Mouse (Mus musculus) limb, embryonic 12.5 days (tissue): ENCODE results near the gene G530012D18Rik. TPM values are rescaled to one million over a fixed set of nuclear protein-coding genes. Genes with fewer than 3 reads are reported as not detected.
"Not testable (repeated sequence)": the region's sequence is repeated elsewhere in the genome, so short reads cannot be mapped to it uniquely, and the experiment has no call there.

Experiments
- ATAC-seq: fragments of 200-750 bp; cut with Nextera tagmentation; 2 replicates; pipeline ENCODE4 v1.8.0; 2017; ENCODE audit warnings: low read depth, moderate TSS enrichment; ENCODE audit not compliant: insufficient number of reproducible peaks, insufficient read depth, low FRiP score, low TSS enrichment
- H3K27ac ChIP-seq: fragments of 300-500 bp; sonication (generic); 2 replicates; pipeline ENCODE4 v1.5.1; 2016; ENCODE audit warnings: mild to moderate bottlenecking, moderate library complexity
- H3K27me3 ChIP-seq: fragments of 300-500 bp; sonication (generic); 2 replicates; pipeline ENCODE4 v1.6.1; 2016; ENCODE audit warnings: mild to moderate bottlenecking, moderate library complexity
- H3K36me3 ChIP-seq: fragments of 300-500 bp; sonication (generic); 2 replicates; pipeline ENCODE4 v1.6.1; 2016; ENCODE audit warnings: mild to moderate bottlenecking, moderate library complexity
- H3K4me1 ChIP-seq: fragments of 300-500 bp; sonication (generic); replicated peaks from 2 replicates; pipeline ENCODE4 v1.6.1; 2016
- H3K4me2 ChIP-seq: fragments of 300-500 bp; sonication (generic); 2 replicates; pipeline ENCODE4 v1.6.1; 2016; ENCODE audit warnings: mild to moderate bottlenecking, moderate library complexity
- H3K4me3 ChIP-seq: fragments of 300-500 bp; sonication (generic); replicated peaks from 2 replicates; pipeline ENCODE4 v1.5.1; 2016; ENCODE audit warnings: mild to moderate bottlenecking
- H3K9ac ChIP-seq: fragments of 300-500 bp; sonication (generic); replicated peaks from 2 replicates; pipeline ENCODE4 v1.6.1; 2016; ENCODE audit warnings: mild to moderate bottlenecking, moderate library complexity
- H3K9me3 ChIP-seq: fragments of 300-500 bp; sonication (generic); 2 replicates; pipeline ENCODE4 v1.6.1; 2016; ENCODE audit warnings: mild to moderate bottlenecking, moderate library complexity
- WGBS: fragments of 180-500 bp; shearing (Covaris S2); methylation state at CpG from one replicate; pipeline ENCODE4 v1.1.7; 2016; 5-methylcytosine and 5-hydroxymethylcytosine counted together
- polyA plus RNA-seq: library from polyadenylated mRNA; unstranded; fragments of >200 nt; fragmentation: Nextera tagmentation; extraction: Ambion mirVana; gene quantifications from 2 replicates; pipeline ENCODE4 v1.2.1, GENCODE M21; 2016

Gene G530012D18Rik
- polyA plus RNA-seq, 1 experiment from 2014 or later, result not detected

- H3K27ac ChIP-seq, H3K36me3 ChIP-seq, H3K4me3 ChIP-seq, H3K27me3 ChIP-seq, H3K9ac ChIP-seq, H3K4me2 ChIP-seq, H3K4me1 ChIP-seq, ATAC-seq, H3K9me3 ChIP-seq: not testable (repeated sequence)
- WGBS, result 26% methylated on average over 5 of the region's 5 CpGs
Observed at GRCm38 (mm10) chr1:85581518-85581917, 6.0 kb downstream of the G530012D18Rik start.

- H3K27ac ChIP-seq, H3K9ac ChIP-seq, H3K27me3 ChIP-seq, H3K36me3 ChIP-seq, H3K4me3 ChIP-seq, H3K4me1 ChIP-seq, ATAC-seq, H3K4me2 ChIP-seq, H3K9me3 ChIP-seq: not testable (repeated sequence)
- 76% methylated on average over 1 of the region's 2 CpGs for WGBS
Observed at GRCm38 (mm10) chr1:85588697-85589096, 13.2 kb downstream of the G530012D18Rik start.

- H3K9ac ChIP-seq, H3K27me3 ChIP-seq, H3K4me3 ChIP-seq, H3K36me3 ChIP-seq, H3K4me2 ChIP-seq, ATAC-seq, H3K9me3 ChIP-seq, H3K4me1 ChIP-seq, H3K27ac ChIP-seq: not testable (repeated sequence)
- WGBS, result 83% methylated on average over 8 of the region's 8 CpGs
Observed at GRCm38 (mm10) chr1:85592526-85592925, 17.1 kb downstream of the G530012D18Rik start.

- not testable (repeated sequence) for H3K27me3 ChIP-seq, H3K9ac ChIP-seq, H3K27ac ChIP-seq, H3K4me2 ChIP-seq, H3K36me3 ChIP-seq, H3K4me1 ChIP-seq, ATAC-seq, H3K4me3 ChIP-seq, H3K9me3 ChIP-seq
- WGBS, result 77% methylated on average over 17 of the region's 17 CpGs
Observed at GRCm38 (mm10) chr1:85598271-85599012, 23.0 kb downstream of the G530012D18Rik start, which contains the start of gene Sp110. Sp110 (minus strand) TSS chr1:85598817.

- H3K27me3 ChIP-seq, H3K9ac ChIP-seq, H3K9me3 ChIP-seq, H3K4me1 ChIP-seq, H3K27ac ChIP-seq, H3K36me3 ChIP-seq, H3K4me2 ChIP-seq, ATAC-seq, H3K4me3 ChIP-seq: not testable (repeated sequence)
- WGBS, result 67% methylated on average over 1 of the region's 5 CpGs
Observed at GRCm38 (mm10) chr1:85600078-85600477, 24.6 kb downstream of the G530012D18Rik start, which contains the start of gene Sp140. Sp140 (plus strand) TSS chr1:85600378.

- ATAC-seq, H3K27ac ChIP-seq, H3K9ac ChIP-seq, H3K4me3 ChIP-seq, H3K27me3 ChIP-seq, H3K36me3 ChIP-seq, H3K4me2 ChIP-seq, H3K9me3 ChIP-seq, H3K4me1 ChIP-seq: not testable (repeated sequence)
- 57% methylated on average over 4 of the region's 4 CpGs for WGBS
Observed at GRCm38 (mm10) chr1:85600794-85601193, 25.3 kb downstream of the G530012D18Rik start.

GRCm38 (mm10) chr1:85604341-85604740 lies 28.9 kb downstream of the G530012D18Rik start:
- not testable (repeated sequence) for H3K27ac ChIP-seq, H3K36me3 ChIP-seq, H3K27me3 ChIP-seq, H3K4me1 ChIP-seq, H3K4me2 ChIP-seq, H3K9me3 ChIP-seq, H3K9ac ChIP-seq, ATAC-seq, H3K4me3 ChIP-seq
- WGBS, result 100% methylated on average over 1 of the region's 1 CpGs

- H3K9me3 ChIP-seq, H3K4me2 ChIP-seq, H3K36me3 ChIP-seq, H3K27ac ChIP-seq, H3K27me3 ChIP-seq, H3K4me3 ChIP-seq, H3K4me1 ChIP-seq, ATAC-seq, H3K9ac ChIP-seq: not testable (repeated sequence)
- WGBS, result 83% methylated on average over 3 of the region's 4 CpGs
Observed at GRCm38 (mm10) chr1:85608361-85608760, 32.9 kb downstream of the G530012D18Rik start.

GRCm38 (mm10) chr1:85610581-85610980 lies 35.1 kb downstream of the G530012D18Rik start:
- not testable (repeated sequence) for H3K36me3 ChIP-seq, H3K27me3 ChIP-seq, H3K27ac ChIP-seq, ATAC-seq, H3K9ac ChIP-seq, H3K4me2 ChIP-seq, H3K4me3 ChIP-seq, H3K9me3 ChIP-seq, H3K4me1 ChIP-seq
- no CpG with 5 or more reads among the region's 4 CpGs for WGBS

- not testable (repeated sequence) for H3K4me2 ChIP-seq, H3K27ac ChIP-seq, H3K9me3 ChIP-seq, H3K4me1 ChIP-seq, ATAC-seq, H3K27me3 ChIP-seq, H3K4me3 ChIP-seq, H3K9ac ChIP-seq, H3K36me3 ChIP-seq
- WGBS, result 92% methylated on average over 3 of the region's 3 CpGs
Observed at GRCm38 (mm10) chr1:85615096-85615495, 39.6 kb downstream of the G530012D18Rik start.

GRCm38 (mm10) chr1:85615819-85616218 lies 40.3 kb downstream of the G530012D18Rik start:
- WGBS, result 75% methylated on average over 3 of the region's 3 CpGs
- not testable (repeated sequence) for H3K4me2 ChIP-seq, H3K9me3 ChIP-seq, H3K27ac ChIP-seq, H3K4me1 ChIP-seq, H3K36me3 ChIP-seq, H3K9ac ChIP-seq, H3K27me3 ChIP-seq, H3K4me3 ChIP-seq, ATAC-seq

- not testable (repeated sequence) for ATAC-seq, H3K9me3 ChIP-seq, H3K27ac ChIP-seq, H3K9ac ChIP-seq, H3K4me1 ChIP-seq, H3K36me3 ChIP-seq, H3K27me3 ChIP-seq, H3K4me3 ChIP-seq, H3K4me2 ChIP-seq
- 69% methylated on average over 4 of the region's 5 CpGs for WGBS
Observed at GRCm38 (mm10) chr1:85617161-85617560, 41.7 kb downstream of the G530012D18Rik start.
